Mouse (Mus musculus) hindbrain, embryonic 16.5 days (tissue): ENCODE measurements around the gene Meltf. TPM values are rescaled to one million over a fixed set of nuclear protein-coding genes. Genes with fewer than 3 reads are reported as not detected.

Experiments
- ATAC-seq: fragments of 200-750 bp; cut with Nextera tagmentation; 2 replicates; pipeline ENCODE4 v1.8.0; 2017; ENCODE audit warnings: moderate TSS enrichment, moderate library complexity
- H3K27ac ChIP-seq: fragments of 300-500 bp; sonication (generic); 2 replicates; pipeline ENCODE4 v1.5.1; 2014; ENCODE audit warnings: low read depth, mild to moderate bottlenecking, control low read depth, low read length, moderate library complexity
- H3K27me3 ChIP-seq: fragments of 300-500 bp; sonication (generic); replicated peaks from 2 replicates; pipeline ENCODE4 v1.6.1; 2014; ENCODE audit warnings: low read length; ENCODE audit not compliant: control insufficient read depth, insufficient read depth
- H3K36me3 ChIP-seq: fragments of 300-500 bp; sonication (generic); 2 replicates; pipeline ENCODE4 v1.6.1; 2014; ENCODE audit warnings: mild to moderate bottlenecking, low read length, moderate library complexity, mixed read lengths; ENCODE audit not compliant: control insufficient read depth, insufficient read depth
- H3K4me1 ChIP-seq: fragments of 300-500 bp; sonication (generic); 2 replicates; pipeline ENCODE4 v1.6.1; 2014; ENCODE audit warnings: low read depth, low read length; ENCODE audit not compliant: control insufficient read depth, insufficient read depth
- H3K4me2 ChIP-seq: fragments of 300-500 bp; sonication (generic); 2 replicates; pipeline ENCODE4 v1.6.1; 2014; ENCODE audit warnings: mild to moderate bottlenecking, low read length, control low read depth, moderate library complexity
- H3K4me3 ChIP-seq: fragments of 300-500 bp; sonication (generic); 2 replicates; pipeline ENCODE4 v1.5.1; 2014; ENCODE audit warnings: mild to moderate bottlenecking, low read length, control low read depth, moderate library complexity
- H3K9ac ChIP-seq: fragments of 300-500 bp; sonication (generic); 2 replicates; pipeline ENCODE4 v1.6.1; 2014; ENCODE audit warnings: low read depth, mild to moderate bottlenecking, control low read depth, low read length, moderate library complexity
- H3K9me3 ChIP-seq: fragments of 300-500 bp; sonication (generic); 2 replicates; pipeline ENCODE4 v1.6.1; 2014; ENCODE audit warnings: mild to moderate bottlenecking, low read length, moderate library complexity; ENCODE audit not compliant: control insufficient read depth
- WGBS: fragments of 180-500 bp; shearing (Covaris S2); extraction: QIAGEN DNeasy Blood & Tissue Kit; methylation state at CpG from one replicate; pipeline ENCODE4 v1.1.7; 2014; 5-methylcytosine and 5-hydroxymethylcytosine counted together
- polyA plus RNA-seq: library from polyadenylated mRNA; unstranded; fragments of >200 nt; fragmentation: Nextera tagmentation; extraction: Ambion mirVana; gene quantifications from 2 replicates; pipeline ENCODE4 v1.2.1, GENCODE M21; 2015

Gene Meltf
- polyA plus RNA-seq, 1 experiment from 2014 or later: 0.29 TPM

- Histone ChIP-seq H3K27me3 (no peaks in the 10 kb centered on the region), H3K9me3 (peaks cover 4% of the 10 kb centered on the region), H3K4me1 (peaks cover 18% of the 10 kb centered on the region), H3K4me2 (no peak overlapping the region), H3K9ac (no peak overlapping the region), H3K36me3 (no peaks in the 10 kb centered on the region), H3K4me3 (no peak overlapping the region), H3K27ac (no peak overlapping the region)
- no peak for ATAC-seq
- 93% methylated on average over 8 of the region's 8 CpGs for WGBS
Measured at GRCm38 (mm10) chr16:31903239-31903638, 24.6 kb downstream of the Meltf start.

GRCm38 (mm10) chr16:31905331-31905730 lies 26.7 kb downstream of the Meltf start:
- 75% methylated on average over 4 of the region's 4 CpGs for WGBS
- Histone ChIP-seq H3K27me3 (no peaks in the 10 kb centered on the region), H3K9me3 (peaks cover under 1% of the 10 kb centered on the region; the same call in 1 of the 2 replicates), H3K9ac (no peak overlapping the region), H3K27ac (no peak overlapping the region), H3K4me3 (no peak overlapping the region), H3K4me1 (peaks cover 10% of the 10 kb centered on the region), H3K36me3 (no peaks in the 10 kb centered on the region), H3K4me2 (no peak overlapping the region)
- ATAC-seq: no peak

GRCm38 (mm10) chr16:31905891-31906825 lies 27.5 kb downstream of the Meltf start:
- H3K4me3 ChIP-seq: no peak overlapping the region; the same call in 1 of the 2 replicates
- peak; percentile 44 for ATAC-seq
- H3K27me3 ChIP-seq: no peaks in the 10 kb centered on the region
- peak overlapping the region; percentile 49 for H3K4me2 ChIP-seq
- peak overlapping the region; percentile 48 for H3K9ac ChIP-seq
- peaks cover 10% of the 10 kb centered on the region for H3K4me1 ChIP-seq
- H3K36me3 ChIP-seq: no peaks in the 10 kb centered on the region
- WGBS: 34% methylated on average over 20 of the region's 20 CpGs
- H3K27ac ChIP-seq: peak overlapping the region; percentile 41; the same call in 1 of the 2 replicates
- no peaks in the 10 kb centered on the region for H3K9me3 ChIP-seq

GRCm38 (mm10) chr16:31906896-31907295 lies 28.3 kb downstream of the Meltf start:
- H3K9me3 ChIP-seq: no peaks in the 10 kb centered on the region
- peak overlapping the region; percentile 49 for H3K4me2 ChIP-seq
- H3K9ac ChIP-seq: peak overlapping the region; percentile 48
- no peak for ATAC-seq
- peak overlapping the region; percentile 41; the same call in 1 of the 2 replicates for H3K27ac ChIP-seq
- 11% methylated on average over 9 of the region's 9 CpGs for WGBS
- H3K36me3 ChIP-seq: no peaks in the 10 kb centered on the region
- peaks cover 10% of the 10 kb centered on the region for H3K4me1 ChIP-seq
- H3K27me3 ChIP-seq: no peaks in the 10 kb centered on the region
- no peak overlapping the region; the same call in 1 of the 2 replicates for H3K4me3 ChIP-seq

GRCm38 (mm10) chr16:31908959-31909358 lies 30.3 kb downstream of the Meltf start:
- no peaks in the 10 kb centered on the region for H3K36me3 ChIP-seq
- WGBS: 64% methylated on average over 11 of the region's 11 CpGs
- ATAC-seq: no peak
- H3K4me2 ChIP-seq: no peak overlapping the region
- no peak overlapping the region for H3K4me3 ChIP-seq
- H3K27ac ChIP-seq: no peak overlapping the region
- no peaks in the 10 kb centered on the region for H3K27me3 ChIP-seq
- H3K9ac ChIP-seq: no peak overlapping the region
- H3K9me3 ChIP-seq: no peaks in the 10 kb centered on the region
- H3K4me1 ChIP-seq: peaks cover 10% of the 10 kb centered on the region

- Histone ChIP-seq H3K4me3 (no peak overlapping the region), H3K4me2 (no peak overlapping the region), H3K27me3 (no peaks in the 10 kb centered on the region), H3K4me1 (peaks cover 10% of the 10 kb centered on the region), H3K36me3 (no peaks in the 10 kb centered on the region), H3K27ac (no peak overlapping the region), H3K9me3 (no peaks in the 10 kb centered on the region), H3K9ac (no peak overlapping the region)
- WGBS: 80% methylated on average over 10 of the region's 10 CpGs
- no peak for ATAC-seq
Measured at GRCm38 (mm10) chr16:31910281-31910847, 31.8 kb downstream of the Meltf start.

GRCm38 (mm10) chr16:31917776-31918175 lies 39.2 kb downstream of the Meltf start:
- no peaks in the 10 kb centered on the region for H3K27me3 ChIP-seq
- no peak overlapping the region for H3K4me2 ChIP-seq
- H3K9me3 ChIP-seq: no peaks in the 10 kb centered on the region
- H3K9ac ChIP-seq: no peak overlapping the region
- 69% methylated on average over 11 of the region's 11 CpGs for WGBS
- ATAC-seq: 0 out of 2 replicates have a peak, but pooled peaks have one; percentile 27
- no peak overlapping the region for H3K27ac ChIP-seq
- H3K4me3 ChIP-seq: no peak overlapping the region
- H3K36me3 ChIP-seq: no peaks in the 10 kb centered on the region
- H3K4me1 ChIP-seq: no peaks in the 10 kb centered on the region

- Histone ChIP-seq H3K9me3 (no peaks in the 10 kb centered on the region), H3K4me2 (peak overlapping the region; percentile 27), H3K4me3 (no peak overlapping the region), H3K4me1 (no peaks in the 10 kb centered on the region), H3K27me3 (no peaks in the 10 kb centered on the region), H3K9ac (peak overlapping the region; percentile 51; the same call in 1 of the 2 replicates), H3K36me3 (no peaks in the 10 kb centered on the region), H3K27ac (no peak overlapping the region)
- WGBS: 1% methylated on average over 14 of the region's 14 CpGs
- peak; percentile 72 for ATAC-seq
Measured at GRCm38 (mm10) chr16:31918248-31918724, 39.7 kb downstream of the Meltf start.

DNA sequence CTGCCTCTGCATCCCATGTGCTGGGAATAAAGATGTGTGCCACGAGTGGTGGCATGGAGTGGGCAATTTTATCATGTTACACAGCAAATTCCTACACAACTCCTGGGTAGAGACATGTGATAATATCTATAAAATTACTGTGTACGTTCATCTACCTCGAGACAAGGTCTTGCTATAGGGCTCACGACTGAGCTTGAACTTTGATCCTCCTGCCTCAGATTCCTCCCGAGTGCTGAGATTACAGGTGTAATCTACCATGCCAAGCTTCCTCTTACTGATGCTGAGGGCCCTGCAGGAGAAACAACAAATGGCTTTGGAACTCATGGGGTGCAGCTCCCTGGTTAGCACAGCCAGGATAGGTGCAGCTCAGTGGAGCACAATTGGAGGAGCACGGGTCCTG lies 45.8 kb downstream of the Meltf start:
- H3K4me2 ChIP-seq: no peak overlapping the region
- no peaks in the 10 kb centered on the region for H3K9me3 ChIP-seq
- no peak for ATAC-seq
- H3K4me3 ChIP-seq: no peak overlapping the region
- no peak overlapping the region for H3K9ac ChIP-seq
- 90% methylated on average over 6 of the region's 6 CpGs for WGBS
- no peak overlapping the region for H3K27ac ChIP-seq
- H3K4me1 ChIP-seq: no peaks in the 10 kb centered on the region
- no peaks in the 10 kb centered on the region for H3K36me3 ChIP-seq
- no peaks in the 10 kb centered on the region for H3K27me3 ChIP-seq
